Mouse (Mus musculus): ENCODE measurements around the gene Kidins220.

The Kidins220 gene

GRCm38 (mm10) chr12:24950376-24951046 is 24.2 kb upstream of the Kidins220 start:
- ChIA-PET CTCF (interaction anchor here (0.5 to 6.6 kb wide), 55 partner anchors 8 to 1361 kb away, joined by 3 to 72 read pairs (median 4); partner anchors contain the start of genes Kidins220 (in 2 of the 4), Rrm2 (in 2 of the 4) and Mboat2 (in 1 of the 4)), POLR2A (interaction anchor here in 2 of 4 experiments (1.0 to 3.0 kb wide), 8 partner anchors 13 to 299 kb away, joined by 3 to 20 read pairs (median 4); partner anchors contain the start of genes Rrm2 (in 2 of the 2), Kidins220 (in 1 of the 2) and Klf11 (in 1 of the 2))

- CTCF ChIA-PET = interaction anchor here (0.5 to 6.6 kb wide), 19 partner anchors 9 to 351 kb away, joined by 3 to 72 read pairs (median 5); partner anchors contain the start of genes Rrm2 (in 3 of the 4) and Kidins220 (in 2 of the 4)
- POLR2A ChIA-PET = interaction anchor here (0.6 to 3.0 kb wide), 5 partner anchors 13 to 245 kb away, joined by 3 to 20 read pairs (median 6); partner anchors contain the start of genes Rrm2 (in 2 of the 4) and Kidins220 (in 1 of the 4)
Observed at GRCm38 (mm10) chr12:24952147-24952546, 22.6 kb upstream of the Kidins220 start.

- ChIA-PET POLR2A (no interaction called here), CTCF (interaction anchor here in 1 of 4 experiments (1.7 kb wide), 1 partner anchor 247 kb away, joined by 9 read pairs; the partner anchor contains the start of gene Rrm2)
Observed at GRCm38 (mm10) chr12:24955137-24955536, 19.6 kb upstream of the Kidins220 start.

- ChIA-PET CTCF (interaction anchor here in 1 of 4 experiments (1.2 kb wide), 1 partner anchor 8 kb away, joined by 3 read pairs; no protein-coding TSS in a partner anchor), POLR2A (no interaction called here)
Observed at GRCm38 (mm10) chr12:24958526-24958925, 16.2 kb upstream of the Kidins220 start.

GRCm38 (mm10) chr12:24961821-24962220 is 12.9 kb upstream of the Kidins220 start:
- POLR2A ChIA-PET = interaction anchor here in 1 of 4 experiments (0.6 kb wide), 2 partner anchors 82 to 183 kb away, joined by 3 to 5 read pairs; no protein-coding TSS in a partner anchor

DNA sequence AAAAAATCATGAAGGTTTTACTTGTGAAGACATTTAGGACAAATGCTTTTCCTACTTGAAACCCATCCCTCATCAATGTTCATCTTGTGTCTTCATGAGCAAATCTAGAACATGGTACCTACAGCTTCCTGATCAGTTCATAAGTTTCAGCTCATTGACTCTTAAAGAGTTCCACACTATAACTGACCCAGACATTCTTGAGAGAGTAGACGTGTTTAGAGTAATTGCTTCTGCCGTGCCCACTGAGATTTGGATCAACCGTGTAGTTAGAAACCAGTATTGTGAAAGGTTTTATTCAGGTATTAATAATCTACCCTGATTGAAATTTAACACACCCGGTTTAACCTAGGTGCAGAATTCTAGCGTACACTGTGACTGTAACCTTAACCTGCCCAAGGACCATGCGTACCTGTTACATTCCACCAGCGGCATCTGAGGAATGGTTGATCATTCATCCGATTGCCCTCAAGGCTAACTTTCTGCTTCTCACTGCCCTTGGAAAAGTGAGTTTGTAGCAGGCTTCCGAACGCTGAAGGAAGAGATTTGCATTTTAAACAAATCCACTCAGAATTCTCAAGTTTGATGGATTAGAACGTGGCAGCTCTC is 12.3 kb upstream of the Kidins220 start:
- CTCF ChIA-PET = interaction anchor here in 1 of 4 experiments (0.7 kb wide), 1 partner anchor 12 kb away, joined by 9 read pairs; no protein-coding TSS in a partner anchor

More at GRCm38 (mm10) chr12:24961821-24962220, 12.9 kb upstream of the Kidins220 start:
- CTCF ChIA-PET = interaction anchor here in 1 of 4 experiments (1.1 kb wide), 1 partner anchor 14 kb away, joined by 3 read pairs; no protein-coding TSS in a partner anchor

GRCm38 (mm10) chr12:24963393-24964022 is 11.2 kb upstream of the Kidins220 start:
- ChIA-PET CTCF (interaction anchor here in 3 of 4 experiments (0.6 to 1.1 kb wide), 6 partner anchors 12 to 1351 kb away, joined by 3 to 7 read pairs (median 4); no protein-coding TSS in a partner anchor), POLR2A (interaction anchor here in 3 of 4 experiments (0.5 to 1.3 kb wide), 6 partner anchors 12 to 330 kb away, joined by 3 to 15 read pairs (median 4); no protein-coding TSS in a partner anchor)

More for the DNA sequence above, 12.3 kb upstream of the Kidins220 start:
- POLR2A ChIA-PET = interaction anchor here in 2 of 4 experiments (0.6 to 1.3 kb wide), 3 partner anchors 9 to 13 kb away, joined by 3 to 4 read pairs (median 3); no protein-coding TSS in a partner anchor

DNA sequence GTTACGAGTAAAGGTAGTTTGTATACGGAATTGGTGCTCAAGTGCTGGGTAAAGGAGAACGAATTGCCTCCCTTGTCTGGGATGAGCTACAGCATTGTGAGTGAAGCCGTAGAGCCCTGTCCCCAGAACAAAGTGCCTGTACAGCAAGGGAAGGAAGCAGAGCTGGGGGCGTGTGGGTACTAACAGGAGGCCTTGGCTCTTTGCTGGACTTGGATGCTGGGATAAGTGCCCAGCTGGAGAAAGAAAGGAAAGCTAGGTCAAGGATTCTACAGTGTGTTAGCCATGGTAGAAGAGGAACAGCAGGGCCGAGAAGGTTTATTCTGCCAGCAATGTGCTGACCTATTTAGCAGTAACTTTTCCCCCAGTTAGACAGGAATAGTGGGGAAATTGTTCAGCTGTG is 9.3 kb upstream of the Kidins220 start:
- POLR2A ChIA-PET = interaction anchor here in 2 of 4 experiments (0.5 to 1.3 kb wide), 3 partner anchors 13 to 69 kb away, joined by 3 read pairs; no protein-coding TSS in a partner anchor
- CTCF ChIA-PET = interaction anchor here in 2 of 4 experiments (1.2 to 1.9 kb wide), 2 partner anchors 9 to 10 kb away, joined by 4 to 7 read pairs; partner anchors contain the start of gene Kidins220 (in 1 of the 2)

GRCm38 (mm10) chr12:24966046-24966445 is 8.7 kb upstream of the Kidins220 start:
- ChIA-PET CTCF (interaction anchor here in 2 of 4 experiments (0.9 to 1.9 kb wide), 3 partner anchors 9 to 10 kb away, joined by 3 to 7 read pairs (median 4); partner anchors contain the start of gene Kidins220 (in 2 of the 2)), POLR2A (interaction anchor here in 2 of 4 experiments (0.6 to 1.3 kb wide), 3 partner anchors 13 to 167 kb away, joined by 3 read pairs; no protein-coding TSS in a partner anchor)

DNA sequence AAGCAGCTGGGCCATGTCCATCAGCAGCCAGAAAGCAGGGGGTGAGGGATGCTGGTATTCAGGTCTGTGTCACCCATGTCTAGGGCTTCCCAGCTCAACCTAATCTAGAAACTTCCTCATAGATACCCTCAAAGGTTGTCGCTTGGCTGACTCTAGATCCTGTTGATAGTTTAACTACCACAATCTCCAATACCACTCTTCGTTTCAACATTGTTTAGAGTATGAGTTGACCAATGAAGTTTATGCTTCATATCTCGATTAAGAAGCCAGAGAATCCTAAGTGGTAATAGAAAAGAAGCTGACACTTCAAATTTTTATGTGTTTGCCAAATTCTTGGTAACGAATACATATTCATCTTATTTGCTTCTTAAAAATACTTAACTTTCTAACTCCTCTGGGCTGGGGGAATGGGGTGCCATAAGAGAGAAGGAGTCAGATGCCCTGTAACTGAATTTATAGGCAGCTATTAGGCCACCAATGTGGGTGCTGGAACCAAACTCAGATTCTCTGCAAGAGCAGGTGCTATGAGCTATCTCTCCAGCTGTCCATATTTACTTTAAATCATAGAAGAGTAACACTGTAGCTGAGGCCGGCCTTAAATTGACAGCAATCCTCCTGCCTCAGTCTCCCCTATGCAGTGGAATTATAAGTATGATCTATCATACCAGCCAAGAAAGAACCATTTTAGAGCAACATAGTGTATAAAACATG is 3.1 kb upstream of the Kidins220 start:
- POLR2A ChIA-PET = no interaction called here
- CTCF ChIA-PET = no interaction called here

DNA sequence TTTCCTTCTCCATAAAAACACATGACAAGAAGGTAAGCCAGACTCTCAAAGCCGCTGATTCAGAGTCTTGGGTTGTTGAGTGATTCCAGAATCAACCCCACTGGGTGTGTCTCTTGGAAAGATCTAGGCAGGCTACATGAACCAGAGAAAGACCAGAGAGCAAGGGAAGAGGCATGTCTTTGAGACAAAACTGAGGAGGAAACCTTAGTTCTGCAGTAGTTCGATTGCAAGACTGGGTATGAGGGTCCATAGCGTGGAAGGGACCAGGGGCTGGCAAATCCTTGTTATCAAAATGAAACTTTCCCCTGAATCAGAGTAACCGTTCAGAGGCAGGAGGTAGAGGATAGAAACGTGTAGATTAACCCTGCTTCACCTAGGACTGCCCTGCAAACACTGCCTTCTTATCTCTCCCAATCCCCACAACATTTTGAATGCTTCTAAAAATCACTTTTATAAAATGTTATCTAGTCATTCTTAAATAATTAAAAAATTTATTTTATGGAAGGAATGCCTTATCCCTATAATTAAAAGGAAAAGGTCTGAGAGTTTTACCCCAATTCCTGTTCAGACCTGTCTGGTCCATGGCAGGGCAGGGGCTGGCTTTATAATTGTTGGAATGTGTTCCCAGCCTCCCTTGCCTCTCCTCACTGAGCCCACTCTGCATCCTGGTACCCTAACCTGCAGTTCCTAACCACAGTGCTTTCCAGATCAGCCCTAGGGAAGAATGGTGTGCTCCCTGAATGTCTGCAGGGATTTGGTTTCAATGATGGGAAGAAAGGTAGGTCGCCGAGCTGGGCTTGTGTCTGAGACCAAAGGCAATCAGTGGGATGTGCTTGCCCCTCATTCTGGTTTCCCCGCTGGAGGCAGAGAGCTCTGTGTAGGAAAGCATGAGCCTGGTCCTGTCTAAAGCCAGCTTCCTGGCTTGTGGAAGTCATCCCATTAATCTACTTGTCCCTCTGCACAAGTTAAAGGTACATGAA is 2.1 kb upstream of the Kidins220 start:
- POLR2A ChIA-PET = no interaction called here
- CTCF ChIA-PET = no interaction called here

- CTCF ChIA-PET = no interaction called here
Observed at GRCm38 (mm10) chr12:24973586-24973985, 1.1 kb upstream of the Kidins220 start.

DNA sequence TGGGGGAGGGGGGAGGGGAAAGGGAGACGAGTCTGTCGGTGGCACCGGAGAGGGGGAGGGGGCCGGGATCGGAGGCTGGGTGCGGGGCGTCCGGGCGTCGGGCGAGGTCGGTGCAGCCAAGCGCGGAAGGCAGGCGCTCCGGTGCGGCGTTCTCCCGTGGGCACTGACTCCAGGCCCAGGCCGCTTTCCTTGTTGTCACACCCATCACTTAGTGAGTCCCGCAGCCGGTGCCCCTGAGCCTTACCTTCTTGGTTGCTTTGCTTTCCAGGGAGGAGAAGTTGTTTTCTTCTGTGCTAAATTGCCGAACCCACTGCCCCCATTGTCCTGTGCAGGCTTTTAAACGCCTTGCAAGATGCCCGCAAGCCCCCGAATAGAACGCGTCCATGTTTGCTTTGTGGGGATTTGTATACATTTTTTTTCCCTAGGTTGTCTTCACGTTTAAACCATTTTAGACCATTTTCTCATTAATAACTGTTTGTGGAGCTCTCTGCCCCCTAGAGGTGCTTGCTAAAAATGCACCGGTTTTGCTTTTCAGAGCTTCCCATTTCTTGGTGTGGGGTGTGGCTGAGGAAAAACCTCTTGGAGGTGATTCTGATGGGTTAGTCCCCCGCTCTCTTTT is 499 bp downstream of the Kidins220 start:
- ChIA-PET CTCF (interaction anchor here (0.6 to 1.8 kb wide), 39 partner anchors 9 to 1560 kb away, joined by 3 to 23 read pairs (median 4); partner anchors contain the start of gene Rrm2 (in 1 of the 4)), POLR2A (interaction anchor here in 3 of 4 experiments (0.6 to 2.2 kb wide), 28 partner anchors 10 to 459 kb away, joined by 3 to 11 read pairs (median 4); partner anchors contain the start of genes Rrm2 (in 3 of the 3) and Klf11 (in 1 of the 3))

More at GRCm38 (mm10) chr12:24973586-24973985, 1.1 kb upstream of the Kidins220 start:
- POLR2A ChIA-PET = no interaction called here

- CTCF ChIA-PET = interaction anchor here in 3 of 4 experiments (0.6 to 2.2 kb wide), 4 partner anchors 10 to 42 kb away, joined by 3 to 7 read pairs (median 5); partner anchors contain the start of gene Kidins220 (in 1 of the 3)
- POLR2A ChIA-PET = interaction anchor here in 1 of 4 experiments (1.2 to 1.8 kb wide), 2 partner anchors 8 to 10 kb away, joined by 5 to 7 read pairs; partner anchors contain the start of gene Kidins220
Observed at GRCm38 (mm10) chr12:24985226-24985625, 10.5 kb downstream of the Kidins220 start.

DNA sequence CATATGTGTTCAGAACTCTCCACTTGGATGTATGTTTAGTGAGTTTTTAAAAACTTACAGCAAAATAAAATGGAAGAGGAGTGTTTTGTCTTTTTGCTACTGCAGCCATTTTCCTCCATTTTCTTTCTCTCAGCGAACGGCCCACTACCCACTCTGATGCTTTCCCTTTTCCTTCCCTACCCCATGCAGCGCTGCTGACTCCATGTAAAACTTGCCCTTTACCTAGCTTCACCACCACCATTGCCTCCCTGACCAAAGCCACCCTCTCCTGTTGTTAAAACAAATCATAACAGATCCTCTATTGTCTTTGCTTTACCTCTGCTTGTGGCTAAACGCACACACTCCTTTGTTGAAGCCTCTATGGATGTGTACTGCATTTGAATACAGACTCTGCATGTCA is 20.6 kb downstream of the Kidins220 start:
- ChIA-PET CTCF (no interaction called here), POLR2A (interaction anchor here in 1 of 4 experiments (1.0 kb wide), 1 partner anchor 101 kb away, joined by 3 read pairs; no protein-coding TSS in a partner anchor)

DNA sequence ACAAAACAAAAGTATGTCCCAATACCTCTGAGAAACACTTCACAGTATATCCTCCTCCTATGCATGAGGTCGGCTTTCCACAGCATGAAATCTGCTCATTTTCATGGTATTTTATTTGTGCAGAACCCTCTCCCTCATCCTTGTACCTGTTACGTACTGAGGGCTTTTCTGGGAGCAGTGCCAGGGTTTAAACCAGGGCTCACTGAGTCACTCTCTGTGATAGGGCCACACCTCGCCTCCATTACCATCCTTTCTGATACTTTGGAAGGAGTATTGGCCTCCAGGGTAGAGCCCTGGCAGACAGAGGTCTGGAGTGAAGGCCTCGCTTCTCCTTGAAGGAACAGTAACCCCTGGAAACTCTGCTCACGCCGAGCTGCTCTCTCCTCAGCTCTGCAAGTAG is 30.6 kb downstream of the Kidins220 start:
- CTCF ChIA-PET = no interaction called here

More for the DNA sequence above, 30.6 kb downstream of the Kidins220 start:
- POLR2A ChIA-PET = no interaction called here

Data from embryonic stem cell, embryonic (primary cell).